In genomic region chr3:105152158-105152541, GRCm38 (mm10) we compare ENCODE assay signal across 14 mouse cellular contexts.
DNase-seq lines count a peak whose midpoint lies in the region; ATAC-seq and TF ChIP-seq lines count a peak whose summit lies in the region.
"Had no signal": no experiment of that assay in that cellular context is flagged by ENCODE, and none has a peak within 500 bp of the region (broad histone marks: within the 10 kb centered on the region; RNA-seq: fewer than 3 reads in every experiment).

No protein-coding gene starts in this region.

- H3K4me1 ChIP-seq in heart, embryonic 13.5 days: peaks cover 18% of the 10 kb centered on the region
- H3K4me1 ChIP-seq in intestine, embryonic 14.5 days (replicated peaks; ENCODE audit: control insufficient read depth, insufficient read depth, low read length): peaks cover 6% of the 10 kb centered on the region; the same call in 1 of the 2 replicates
- H3K4me1 ChIP-seq in intestine, postnatal 0 days (replicated peaks; ENCODE audit: control insufficient read depth, insufficient read depth, low read length): no peaks in the 10 kb centered on the region
- H3K4me1 ChIP-seq in neural tube, embryonic 12.5 days: no peaks in the 10 kb centered on the region

- DNase-seq in heart, postnatal 14 days: no peak
- no peak for DNase-seq in intestine, embryonic 14.5 days (ENCODE audit: low spot score)
- no peak for DNase-seq in neural tube, embryonic 10.5 days (ENCODE audit: extremely low spot score, low spot score)
- no peak for DNase-seq in cerebellum, adult 9-11 months
- DNase-seq: cerebellum, adult 11 months; gastrocnemius, postnatal 36 days had no signal

- H3K9ac ChIP-seq in heart, embryonic 13.5 days: no peak overlapping the region
- no peak overlapping the region for H3K9ac ChIP-seq in intestine, embryonic 14.5 days (ENCODE audit: low read length)
- H3K9ac ChIP-seq in intestine, postnatal 0 days (ENCODE audit: low read depth, low read length): no peak overlapping the region
- H3K9ac ChIP-seq in neural tube, embryonic 12.5 days: no peak overlapping the region
- H3K9ac ChIP-seq: limb, embryonic 13.5 days; liver, embryonic 12.5 days; midbrain, embryonic 12.5 days; neural tube, embryonic 13.5 days had no signal

- whole genome bisulfite sequencing in heart, embryonic 13.5 days: 22% methylated on average over 1 of the region's 1 CpGs
- 5% methylated on average over 1 of the region's 1 CpGs for WGBS in intestine, embryonic 14.5 days
- WGBS in intestine, postnatal 0 days: 21% methylated on average over 1 of the region's 1 CpGs
- WGBS in neural tube, embryonic 12.5 days: 17% methylated on average over 1 of the region's 1 CpGs

- H3K9me3 ChIP-seq in heart, embryonic 13.5 days: no peaks in the 10 kb centered on the region
- no peaks in the 10 kb centered on the region for H3K9me3 ChIP-seq in intestine, embryonic 14.5 days (ENCODE audit: control insufficient read depth, low read length)
- H3K9me3 ChIP-seq in intestine, postnatal 0 days (ENCODE audit: control insufficient read depth): no peaks in the 10 kb centered on the region
- no peaks in the 10 kb centered on the region for H3K9me3 ChIP-seq in neural tube, embryonic 12.5 days
- H3K9me3 ChIP-seq: limb, embryonic 13.5 days; liver, embryonic 12.5 days; midbrain, embryonic 12.5 days; neural tube, embryonic 13.5 days had no signal

- 0 out of 2 replicates have a peak overlapping the region, but pooled peaks have one; percentile 33 for H3K4me2 ChIP-seq in heart, embryonic 13.5 days
- H3K4me2 ChIP-seq in intestine, embryonic 14.5 days (ENCODE audit: low read length): no peak overlapping the region
- H3K4me2 ChIP-seq in intestine, postnatal 0 days (replicated peaks; ENCODE audit: low read depth): no peak overlapping the region
- 0 out of 2 replicates have a peak overlapping the region, but pooled peaks have one; percentile 1 for H3K4me2 ChIP-seq in neural tube, embryonic 12.5 days (replicated peaks)
- H3K4me2 ChIP-seq: limb, embryonic 13.5 days; liver, embryonic 12.5 days; midbrain, embryonic 12.5 days; neural tube, embryonic 13.5 days had no signal

- no peak for ATAC-seq in heart, embryonic 13.5 days (ENCODE audit: extremely low read depth, insufficient number of reproducible peaks, low FRiP score, low TSS enrichment)
- no peak for ATAC-seq in intestine, embryonic 14.5 days (replicated peaks; ENCODE audit: low FRiP score, low TSS enrichment, low read depth)
- ATAC-seq in intestine, postnatal 0 days: no peak
- ATAC-seq in neural tube, embryonic 12.5 days (ENCODE audit: low FRiP score, low read depth): no peak
- ATAC-seq: liver, embryonic 12.5 days had no signal

- H3K27ac ChIP-seq in heart, embryonic 13.5 days (replicated peaks): peak overlapping the region; percentile 53
- peak overlapping the region; percentile 41; the same call in 1 of the 2 replicates for H3K27ac ChIP-seq in intestine, embryonic 14.5 days (ENCODE audit: low read depth)
- no peak overlapping the region for H3K27ac ChIP-seq in intestine, postnatal 0 days (ENCODE audit: low read depth, low read length)
- no peak overlapping the region for H3K27ac ChIP-seq in neural tube, embryonic 12.5 days
- H3K27ac ChIP-seq: limb, embryonic 13.5 days; liver, embryonic 12.5 days; midbrain, embryonic 12.5 days; neural tube, embryonic 13.5 days had no signal

- H3K36me3 ChIP-seq in heart, embryonic 13.5 days: no peaks in the 10 kb centered on the region
- H3K36me3 ChIP-seq in intestine, embryonic 14.5 days (ENCODE audit: control insufficient read depth, insufficient read depth, low read length): no peaks in the 10 kb centered on the region
- H3K36me3 ChIP-seq in intestine, postnatal 0 days (ENCODE audit: control insufficient read depth, insufficient read depth): no peaks in the 10 kb centered on the region
- H3K36me3 ChIP-seq in neural tube, embryonic 12.5 days: no peaks in the 10 kb centered on the region
- H3K36me3 ChIP-seq: limb, embryonic 13.5 days; liver, embryonic 12.5 days; midbrain, embryonic 12.5 days; neural tube, embryonic 13.5 days had no signal

- H3K27me3 ChIP-seq in heart, embryonic 13.5 days (replicated peaks): no peaks in the 10 kb centered on the region; the same call in 1 of the 2 replicates
- H3K27me3 ChIP-seq in intestine, embryonic 14.5 days (replicated peaks; ENCODE audit: control insufficient read depth, insufficient read depth, low read length): no peaks in the 10 kb centered on the region
- H3K27me3 ChIP-seq in intestine, postnatal 0 days (replicated peaks; ENCODE audit: control insufficient read depth, insufficient read depth, low read length): no peaks in the 10 kb centered on the region
- H3K27me3 ChIP-seq in neural tube, embryonic 12.5 days (replicated peaks): no peaks in the 10 kb centered on the region
- H3K27me3 ChIP-seq: limb, embryonic 13.5 days had no signal

- TF ChIP-seq CTCF in intestine, postnatal 0 days (IDR thresholded peaks at IDR 0.05; ENCODE audit: low read depth): no peak

- H3K4me3 ChIP-seq in heart, embryonic 13.5 days: no peak overlapping the region
- H3K4me3 ChIP-seq in intestine, embryonic 14.5 days (ENCODE audit: low read depth, low read length): no peak overlapping the region
- no peak overlapping the region for H3K4me3 ChIP-seq in intestine, postnatal 0 days (ENCODE audit: low read depth, low read length)
- no peak overlapping the region for H3K4me3 ChIP-seq in neural tube, embryonic 12.5 days
- H3K4me3 ChIP-seq: erythroblast, embryonic 14.5 days; limb, embryonic 13.5 days; liver, embryonic 12.5 days; midbrain, embryonic 12.5 days; neural tube, embryonic 13.5 days had no signal

- intact Hi-C loops in heart, postnatal 14 days (cut with DNase I): no loop called here

Comparison
In these comparisons a context has a peak if more than half of its experiments do, and no peak if none do; other contexts are left out.
1. H3K27ac ChIP-seq: peak in heart, embryonic 13.5 days (single experiment) and intestine, embryonic 14.5 days (single experiment); none in intestine, postnatal 0 days (single experiment) and neural tube, embryonic 12.5 days (single experiment).
2. H3K4me2 ChIP-seq: peak in heart, embryonic 13.5 days (single experiment) and neural tube, embryonic 12.5 days (single experiment); none in intestine, embryonic 14.5 days (single experiment) and intestine, postnatal 0 days (single experiment).